Mouse (Mus musculus) right cerebral cortex, postnatal 4 days (tissue): ENCODE measurements at regions not wholly inside any gene's neighbourhood (a gene's known extent, or its start where the extent isn't known, plus 50 kb on each side); places are given as distances from the start of the nearest gene placed in this dataset.
A peak's percentile ranks its signal among the peaks of the same experiment; 100 is the strongest.

ENCODE experiments used
- DNase-seq: peaks from one replicate; pipeline ENCODE4 v3.0.0-alpha.2; 2022

DNA sequence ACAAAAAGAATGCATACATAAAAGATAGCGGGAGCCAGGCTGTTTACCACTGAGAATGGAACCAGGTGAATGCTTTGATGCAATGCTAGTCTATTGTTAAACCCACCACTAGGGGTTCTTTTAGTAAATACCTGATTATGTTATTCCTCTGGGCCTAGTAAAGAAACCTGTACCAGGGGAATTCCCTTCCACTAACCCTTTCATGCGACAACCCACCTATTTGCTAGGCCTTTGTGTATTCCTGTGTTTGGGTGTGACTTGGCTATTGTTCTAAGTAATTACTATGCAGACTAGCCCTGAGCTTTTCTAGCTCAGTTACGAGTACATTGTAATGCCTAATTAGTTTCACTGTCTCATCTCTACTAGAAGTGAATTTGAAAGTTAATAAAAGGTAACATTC is 95.9 kb upstream of the 1700066M21Rik start:
- no peak for DNase-seq

DNA sequence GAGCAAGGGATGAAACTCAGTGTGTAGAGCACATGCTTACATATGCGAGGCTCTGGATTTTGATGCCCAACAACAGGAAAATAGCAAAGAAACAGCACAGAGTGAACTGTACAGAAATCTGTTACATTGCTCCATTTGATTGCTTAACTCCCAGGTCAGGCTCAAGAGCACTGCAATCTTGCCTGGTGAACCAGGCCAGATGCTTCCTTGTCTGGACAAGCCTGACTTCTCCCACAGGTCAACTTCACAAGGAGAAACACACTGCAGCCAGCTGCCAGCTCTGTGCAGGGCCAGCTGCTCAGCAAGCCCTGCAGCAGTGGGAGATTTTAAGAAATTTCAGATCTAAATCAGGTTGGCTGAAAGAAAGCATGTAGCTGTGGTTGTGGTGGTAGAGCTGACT is 81.2 kb upstream of the 1700066M21Rik start:
- DNase-seq: no peak

DNA sequence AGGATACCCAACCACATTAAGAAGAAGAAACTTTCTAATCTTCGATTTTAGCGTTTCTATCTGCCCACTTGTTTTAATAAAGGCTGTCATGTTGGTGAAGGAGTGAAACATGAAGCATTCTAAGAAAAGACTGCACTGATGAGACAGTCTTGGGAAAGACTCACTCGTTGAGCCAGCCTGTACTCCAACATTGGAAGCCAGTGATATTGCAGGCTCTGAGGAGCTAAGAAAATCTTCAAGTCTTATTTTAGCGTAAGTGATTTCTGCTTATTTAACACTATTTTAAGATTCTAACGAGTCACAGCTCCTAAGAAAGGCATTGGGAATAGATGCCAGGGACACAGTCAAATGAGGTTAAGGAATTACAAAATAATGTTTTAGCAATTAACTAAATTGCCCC is 78.9 kb upstream of the 1700066M21Rik start:
- DNase-seq: no peak

GRCm38 (mm10) chr1:57301260-57301979 is 76.0 kb upstream of the 1700066M21Rik start:
- DNase-seq: no peak

DNA sequence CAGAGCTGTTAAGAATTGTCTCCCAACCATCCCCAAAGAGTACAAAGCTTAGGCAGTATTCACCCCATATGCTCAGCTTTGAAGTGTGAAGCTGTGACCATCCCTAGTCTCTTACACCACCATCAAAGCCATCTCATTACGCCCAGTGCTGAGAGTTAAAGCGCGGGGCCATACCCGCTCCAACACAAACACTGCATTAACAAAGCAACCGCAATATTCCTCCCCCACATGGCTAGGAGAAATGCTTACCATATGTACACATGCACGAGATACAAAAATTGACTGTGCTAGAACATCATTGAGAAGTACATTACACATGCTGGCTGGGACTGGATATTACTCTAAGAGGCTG is 75.5 kb upstream of the 1700066M21Rik start:
- DNase-seq: peak; percentile 9

DNA sequence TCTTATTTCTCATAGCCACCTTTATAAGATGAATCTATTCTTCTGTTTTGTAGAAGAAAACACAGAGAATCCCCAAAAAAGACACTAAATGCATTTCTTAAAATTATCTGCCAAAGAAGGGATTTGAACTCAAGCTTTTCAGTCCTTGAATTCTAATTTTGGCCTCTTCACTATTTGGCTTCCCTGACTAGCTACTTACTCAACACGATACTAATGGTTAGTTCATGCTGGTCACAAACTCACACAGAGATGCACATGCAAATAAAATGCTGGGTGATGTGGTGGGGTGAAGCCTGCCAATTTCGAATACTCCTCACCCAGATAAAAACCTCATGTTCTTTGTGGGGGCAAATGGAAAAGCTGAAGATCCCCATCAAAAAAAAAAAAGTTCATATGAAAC is 72.7 kb upstream of the 1700066M21Rik start:
- DNase-seq: no peak

DNA sequence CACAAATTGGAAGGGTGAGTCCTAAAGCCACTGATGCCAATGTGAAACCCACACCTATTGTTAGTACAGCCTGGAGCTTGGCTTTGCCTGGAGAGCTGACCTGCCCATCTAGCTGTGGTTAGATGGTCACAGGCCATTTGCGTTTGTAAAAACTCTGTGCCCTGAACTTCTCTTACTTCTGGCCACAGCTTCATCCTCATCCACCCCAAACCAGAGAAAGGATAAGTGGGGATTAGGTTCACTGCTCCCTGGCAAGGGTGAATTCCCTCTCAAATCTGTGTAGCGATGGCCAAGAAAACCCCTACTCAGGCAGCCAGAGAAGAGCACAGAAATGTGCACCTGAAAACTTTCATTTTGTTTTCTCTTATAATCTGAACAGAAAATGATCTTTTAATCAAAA is 54.9 kb upstream of the 1700066M21Rik start:
- no peak for DNase-seq

DNA sequence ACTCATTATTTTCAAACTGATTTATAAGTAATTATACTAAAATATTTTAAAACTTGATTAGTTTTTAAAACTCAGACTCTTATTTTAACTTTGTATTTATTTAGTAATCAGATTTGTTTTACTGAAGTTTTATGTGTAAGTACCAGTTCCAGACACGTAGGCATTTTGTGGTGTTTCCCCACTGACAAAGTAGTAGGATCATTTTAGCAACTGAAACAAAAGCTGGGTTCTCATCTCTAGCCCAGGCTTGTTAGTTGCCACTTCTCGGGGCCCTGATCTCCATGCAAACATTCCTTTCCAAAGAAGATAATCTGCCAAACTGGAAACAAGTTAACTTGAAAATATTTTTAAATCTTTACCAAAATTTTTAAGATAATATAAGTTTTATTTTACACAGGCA is 54.3 kb upstream of the 1700066M21Rik start:
- no peak for DNase-seq

DNA sequence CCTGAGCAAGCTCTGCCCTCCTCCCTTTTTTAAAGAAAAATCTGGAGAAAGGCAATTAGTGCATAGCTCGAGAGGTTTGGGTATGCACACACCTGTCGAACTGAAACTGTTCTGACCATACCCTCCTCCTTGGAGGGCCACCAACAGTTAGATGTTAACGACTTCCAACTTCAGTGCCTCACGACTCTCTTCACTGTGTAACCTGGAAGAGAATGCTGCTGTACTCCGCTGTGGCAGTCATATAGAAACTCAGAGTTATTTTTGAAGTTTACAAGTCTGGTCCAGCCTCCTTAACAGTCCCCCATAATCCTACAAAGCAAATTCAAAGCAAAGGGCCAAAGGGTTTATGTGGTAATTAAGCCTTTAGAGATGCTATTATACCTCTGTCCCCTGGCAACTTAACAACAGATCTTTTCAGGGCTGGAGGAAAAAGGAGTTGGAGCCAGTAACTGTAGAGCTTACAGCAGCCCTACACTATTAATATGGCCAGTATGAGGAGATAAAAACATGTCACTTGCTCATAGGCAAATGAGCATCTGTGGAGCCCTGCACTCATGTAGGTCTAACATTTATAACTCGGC is 51.7 kb upstream of the 1700066M21Rik start:
- DNase-seq: no peak
